Mouse (Mus musculus): ENCODE results near the gene Napepld.
"Not testable (repeated sequence)": the region's sequence is repeated elsewhere in the genome, so short reads cannot be mapped to it uniquely, and the experiment has no call there.

The Napepld gene

GRCm38 (mm10) chr5:21701351-21702008 is at the start of gene Napepld:
Gene Napepld (minus strand): TSS chr5:21701396.
- DNase-seq (ENCODE audit: low read depth, low spot score) = peak; percentile 100

GRCm38 (mm10) chr5:21745966-21746365 is 44.8 kb upstream of the Napepld start:
- DNase-seq (ENCODE audit: low read depth, low spot score) = no peak

GRCm38 (mm10) chr5:21744651-21745050 is 43.5 kb upstream of the Napepld start:
- no peak for DNase-seq (ENCODE audit: low read depth, low spot score)

- no peak for DNase-seq (ENCODE audit: low read depth, low spot score)
These were observed 42.4 kb upstream of the Napepld start for GRCm38 (mm10) chr5:21743606-21744005.

GRCm38 (mm10) chr5:21739881-21740280 is 38.7 kb upstream of the Napepld start:
- no peak for DNase-seq (ENCODE audit: low read depth, low spot score)

- no peak for DNase-seq (ENCODE audit: low read depth, low spot score)
These were observed 37.9 kb upstream of the Napepld start for GRCm38 (mm10) chr5:21739120-21739519.

GRCm38 (mm10) chr5:21737620-21738019 is 36.4 kb upstream of the Napepld start:
- DNase-seq (ENCODE audit: low read depth, low spot score) = no peak

- peak; percentile 95 for DNase-seq (ENCODE audit: low read depth, low spot score)
These were observed 35.9 kb upstream of the Napepld start, which contains the start of gene Pmpcb for GRCm38 (mm10) chr5:21736956-21737585. Gene Pmpcb (plus strand): TSS chr5:21737141.

- DNase-seq (ENCODE audit: low read depth, low spot score) = no peak
These were observed 34.9 kb upstream of the Napepld start for GRCm38 (mm10) chr5:21736046-21736445.

- DNase-seq (ENCODE audit: low read depth, low spot score) = peak; percentile 80
These were observed 34.4 kb upstream of the Napepld start for GRCm38 (mm10) chr5:21735584-21735983.

- no peak for DNase-seq (ENCODE audit: low read depth, low spot score)
These were observed 33.9 kb upstream of the Napepld start for GRCm38 (mm10) chr5:21735100-21735499.

- peak; percentile 93 for DNase-seq (ENCODE audit: low read depth, low spot score)
These were observed 31.7 kb upstream of the Napepld start for GRCm38 (mm10) chr5:21732930-21733329.

GRCm38 (mm10) chr5:21732177-21732911 is 31.1 kb upstream of the Napepld start:
- no peak for DNase-seq (ENCODE audit: low read depth, low spot score)

GRCm38 (mm10) chr5:21729107-21729506 is 27.9 kb upstream of the Napepld start:
- DNase-seq (ENCODE audit: low read depth, low spot score) = no peak

GRCm38 (mm10) chr5:21724872-21725271 is 23.7 kb upstream of the Napepld start:
- no peak for DNase-seq (ENCODE audit: low read depth, low spot score)

GRCm38 (mm10) chr5:21724427-21724826 is 23.2 kb upstream of the Napepld start:
- DNase-seq (ENCODE audit: low read depth, low spot score) = no peak

- no peak for DNase-seq (ENCODE audit: low read depth, low spot score)
These were observed 18.0 kb upstream of the Napepld start for GRCm38 (mm10) chr5:21719209-21719608.

GRCm38 (mm10) chr5:21718546-21718945 is 17.4 kb upstream of the Napepld start:
- DNase-seq (ENCODE audit: low read depth, low spot score) = no peak

GRCm38 (mm10) chr5:21717165-21717715 is 16.0 kb upstream of the Napepld start:
- DNase-seq (ENCODE audit: low read depth, low spot score) = no peak

- DNase-seq (ENCODE audit: low read depth, low spot score) = no peak
These were observed 13.3 kb upstream of the Napepld start for GRCm38 (mm10) chr5:21714447-21714846.

GRCm38 (mm10) chr5:21712127-21712715 is 11.0 kb upstream of the Napepld start:
- DNase-seq (ENCODE audit: low read depth, low spot score) = no peak

GRCm38 (mm10) chr5:21708011-21708410 is 6.8 kb upstream of the Napepld start:
- DNase-seq (ENCODE audit: low read depth, low spot score) = not testable (repeated sequence)

Data from 3T3-L1 (cell line).